Mouse (Mus musculus) adrenal gland, adult 8-10 months (tissue): Measurements from ENCODE around the gene Maml2. TPM values are rescaled to one million over a fixed set of nuclear protein-coding genes. Genes with fewer than 3 reads are reported as not detected.
"Not testable (repeated sequence)": the region's sequence is repeated elsewhere in the genome, so short reads cannot be mapped to it uniquely, and the experiment has no call there.

Experiments
- DNase-seq: peaks from one replicate; pipeline ENCODE4 v3.0.0; 2022
- total RNA-seq, 4 experiments: library from RNA; stranded (reverse); gene quantifications; 2 replicates each; pipeline ENCODE4 v1.2.4; 2022

The Maml2 gene
- total RNA-seq, 4 experiments from 2014 or later = 6.7 to 13.7 (median 9.6) TPM

GRCm38 (mm10) chr9:13681581-13682038 lies 383.9 kb downstream of the Maml2 start:
- DNase-seq = no peak

GRCm38 (mm10) chr9:13684327-13684934 lies 386.7 kb downstream of the Maml2 start:
- DNase-seq = no peak

GRCm38 (mm10) chr9:13686977-13687659 lies 389.4 kb downstream of the Maml2 start:
- no peak for DNase-seq

GRCm38 (mm10) chr9:13688997-13689396 lies 391.2 kb downstream of the Maml2 start:
- no peak for DNase-seq

- DNase-seq = no peak
Measured at GRCm38 (mm10) chr9:13690321-13690720, 392.6 kb downstream of the Maml2 start.

- no peak for DNase-seq
Measured at GRCm38 (mm10) chr9:13693693-13694284, 396.0 kb downstream of the Maml2 start.

GRCm38 (mm10) chr9:13694293-13694692 lies 396.5 kb downstream of the Maml2 start:
- DNase-seq = no peak

- DNase-seq = no peak
Measured at GRCm38 (mm10) chr9:13697041-13697811, 399.5 kb downstream of the Maml2 start.

GRCm38 (mm10) chr9:13697869-13698268 lies 400.1 kb downstream of the Maml2 start:
- DNase-seq = no peak

GRCm38 (mm10) chr9:13699061-13699780 lies 401.5 kb downstream of the Maml2 start:
- DNase-seq = no peak

GRCm38 (mm10) chr9:13699781-13700116 lies 402.0 kb downstream of the Maml2 start:
- no peak for DNase-seq

- DNase-seq = no peak
Measured at GRCm38 (mm10) chr9:13701773-13702172, 404.0 kb downstream of the Maml2 start.

GRCm38 (mm10) chr9:13703100-13703499 lies 405.3 kb downstream of the Maml2 start:
- no peak for DNase-seq

GRCm38 (mm10) chr9:13704917-13705316 lies 407.2 kb downstream of the Maml2 start:
- DNase-seq = no peak

GRCm38 (mm10) chr9:13707066-13707555 lies 409.4 kb downstream of the Maml2 start:
- DNase-seq = no peak

- DNase-seq = no peak
Measured at GRCm38 (mm10) chr9:13709436-13709835, 411.7 kb downstream of the Maml2 start.

GRCm38 (mm10) chr9:13715891-13716290 lies 418.1 kb downstream of the Maml2 start:
- not testable (repeated sequence) for DNase-seq

GRCm38 (mm10) chr9:13716316-13717099 lies 418.8 kb downstream of the Maml2 start:
- peak; percentile 38 for DNase-seq

- DNase-seq = no peak
Measured at GRCm38 (mm10) chr9:13748404-13748797, 450.6 kb downstream of the Maml2 start, which contains the start of gene Mtmr2. TSS of gene Mtmr2 (plus strand) at chr9:13748410.

- DNase-seq = peak; percentile 94
Measured at GRCm38 (mm10) chr9:13748798-13749674, 451.3 kb downstream of the Maml2 start.
